Mouse (Mus musculus) liver, embryonic 15.5 days (tissue): ENCODE measurements at regions not wholly inside any gene's neighbourhood (a gene's known extent, or its start where the extent isn't known, plus 50 kb on each side); places are given as distances from the start of the nearest gene placed in this dataset.

Experiments used
- ATAC-seq: fragments of 200-750 bp; cut with Nextera tagmentation; 2 replicates; pipeline ENCODE4 v1.8.0; 2017; ENCODE audit warnings: moderate number of reproducible peaks, mild to moderate bottlenecking, moderate library complexity; ENCODE audit not compliant: insufficient read depth
- H3K27ac ChIP-seq: fragments of 300-500 bp; sonication (generic); replicated peaks from 2 replicates; pipeline ENCODE4 v1.5.1; 2015; ENCODE audit warnings: mild to moderate bottlenecking, inconsistent platforms
- H3K27me3 ChIP-seq: fragments of 300-500 bp; sonication (generic); 2 replicates; pipeline ENCODE4 v1.6.1; 2015; ENCODE audit warnings: mild to moderate bottlenecking, inconsistent platforms
- H3K36me3 ChIP-seq: fragments of 300-500 bp; sonication (generic); replicated peaks from 2 replicates; pipeline ENCODE4 v1.6.1; 2015; ENCODE audit warnings: moderate library complexity, mild to moderate bottlenecking, inconsistent platforms
- H3K4me1 ChIP-seq: fragments of 300-500 bp; sonication (generic); replicated peaks from 2 replicates; pipeline ENCODE4 v1.6.1; 2015; ENCODE audit warnings: inconsistent platforms
- H3K4me2 ChIP-seq: fragments of 300-500 bp; sonication (generic); 2 replicates; pipeline ENCODE4 v1.6.1; 2015; ENCODE audit warnings: moderate library complexity, mild to moderate bottlenecking, inconsistent platforms
- H3K4me3 ChIP-seq: fragments of 300-500 bp; sonication (generic); replicated peaks from 2 replicates; pipeline ENCODE4 v1.5.1; 2015; ENCODE audit warnings: mild to moderate bottlenecking, inconsistent platforms
- H3K9ac ChIP-seq: fragments of 300-500 bp; sonication (generic); 2 replicates; pipeline ENCODE4 v1.6.1; 2015; ENCODE audit warnings: moderate library complexity, mild to moderate bottlenecking, inconsistent platforms
- H3K9me3 ChIP-seq: fragments of 300-500 bp; sonication (generic); replicated peaks from 2 replicates; pipeline ENCODE4 v1.6.1; 2016; ENCODE audit warnings: inconsistent platforms
- WGBS: fragments of 180-500 bp; shearing (Covaris S2); methylation state at CpG from one replicate; pipeline ENCODE4 v1.1.7; 2015; ENCODE audit warnings: mixed read lengths; ENCODE audit not compliant: insufficient replicate concordance; 5-methylcytosine and 5-hydroxymethylcytosine counted together

DNA sequence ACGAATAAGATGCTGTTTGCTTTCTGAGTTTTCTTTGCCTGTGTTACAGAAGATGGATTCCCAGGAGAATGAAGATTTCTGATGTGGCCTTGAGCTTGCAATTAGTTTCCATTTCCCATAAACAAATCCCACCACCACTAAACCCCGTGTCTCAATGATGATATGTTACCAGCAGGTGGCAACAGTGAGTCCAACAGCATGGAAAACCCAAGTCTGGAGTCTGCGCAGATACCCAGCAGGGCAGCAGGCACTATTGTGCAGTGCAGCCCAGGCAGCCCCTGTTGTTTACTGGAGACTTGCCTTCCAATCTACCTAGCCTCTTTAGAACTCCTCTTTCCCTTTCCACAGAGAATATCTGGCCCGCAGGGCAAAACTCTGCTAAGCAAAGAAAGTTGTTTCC lies 62.7 kb downstream of the Bmp2 start:
- Histone ChIP-seq H3K4me1 (no peaks in the 10 kb centered on the region), H3K9me3 (no peaks in the 10 kb centered on the region), H3K4me3 (no peak overlapping the region), H3K9ac (no peak overlapping the region), H3K36me3 (no peaks in the 10 kb centered on the region), H3K4me2 (no peak overlapping the region), H3K27ac (no peak overlapping the region), H3K27me3 (peaks cover 26% of the 10 kb centered on the region)
- 31% methylated on average over 4 of the region's 4 CpGs for WGBS
- no peak for ATAC-seq

DNA sequence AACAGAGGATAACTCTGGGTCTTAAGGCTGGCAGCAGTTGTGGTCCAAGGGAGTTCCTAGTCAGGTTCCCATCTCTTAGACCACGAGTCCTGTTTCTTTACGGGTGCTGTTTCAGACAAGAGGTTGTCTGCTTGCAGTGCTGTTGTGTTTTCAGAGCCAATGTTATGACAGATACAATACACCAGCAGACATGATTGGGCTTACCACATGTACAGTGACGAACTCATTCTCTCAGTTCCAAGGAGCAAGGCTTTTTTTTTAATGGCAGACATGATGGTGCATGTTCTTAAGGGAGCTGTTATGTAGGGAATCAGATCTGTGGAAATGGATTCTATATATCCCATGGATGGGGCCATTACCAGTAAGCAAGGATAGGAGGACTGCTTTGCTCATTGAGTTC lies 63.3 kb downstream of the Bmp2 start:
- H3K27me3 ChIP-seq: peaks cover 26% of the 10 kb centered on the region
- H3K9ac ChIP-seq: no peak overlapping the region
- no peaks in the 10 kb centered on the region for H3K4me1 ChIP-seq
- ATAC-seq: no peak
- no peaks in the 10 kb centered on the region for H3K36me3 ChIP-seq
- H3K4me3 ChIP-seq: no peak overlapping the region
- H3K27ac ChIP-seq: no peak overlapping the region
- WGBS: 50% methylated on average over 3 of the region's 3 CpGs
- H3K9me3 ChIP-seq: no peaks in the 10 kb centered on the region
- no peak overlapping the region for H3K4me2 ChIP-seq

DNA sequence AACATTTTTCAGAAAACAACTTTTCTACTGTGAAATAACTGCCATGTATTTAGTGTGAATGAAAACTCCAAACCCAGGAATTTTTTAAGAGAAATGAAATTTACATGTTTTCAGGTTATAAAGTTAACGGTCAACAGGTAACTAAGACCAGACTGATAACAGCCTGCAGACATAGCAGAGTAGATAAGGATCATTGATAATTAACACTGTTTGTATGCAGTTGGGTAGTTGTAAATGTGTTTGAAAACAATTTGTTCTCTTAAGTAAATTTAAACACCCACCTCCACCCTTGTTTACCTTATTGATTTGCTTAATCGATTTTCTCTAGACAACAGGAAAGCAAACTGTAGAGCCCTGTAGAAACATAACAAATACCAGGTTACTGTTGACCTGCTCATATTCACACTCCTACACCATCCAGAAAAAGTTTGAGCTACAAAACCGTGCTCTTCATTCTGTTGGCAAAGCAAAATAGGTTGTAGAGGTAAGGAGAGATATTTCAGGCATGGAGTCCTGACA lies 65.4 kb downstream of the Bmp2 start:
- Histone ChIP-seq H3K36me3 (no peaks in the 10 kb centered on the region), H3K9ac (no peak overlapping the region), H3K4me1 (no peaks in the 10 kb centered on the region), H3K27ac (no peak overlapping the region), H3K4me3 (no peak overlapping the region), H3K27me3 (peaks cover 36% of the 10 kb centered on the region), H3K9me3 (no peaks in the 10 kb centered on the region), H3K4me2 (no peak overlapping the region)
- no peak for ATAC-seq
- 41% methylated on average over 3 of the region's 3 CpGs for WGBS

DNA sequence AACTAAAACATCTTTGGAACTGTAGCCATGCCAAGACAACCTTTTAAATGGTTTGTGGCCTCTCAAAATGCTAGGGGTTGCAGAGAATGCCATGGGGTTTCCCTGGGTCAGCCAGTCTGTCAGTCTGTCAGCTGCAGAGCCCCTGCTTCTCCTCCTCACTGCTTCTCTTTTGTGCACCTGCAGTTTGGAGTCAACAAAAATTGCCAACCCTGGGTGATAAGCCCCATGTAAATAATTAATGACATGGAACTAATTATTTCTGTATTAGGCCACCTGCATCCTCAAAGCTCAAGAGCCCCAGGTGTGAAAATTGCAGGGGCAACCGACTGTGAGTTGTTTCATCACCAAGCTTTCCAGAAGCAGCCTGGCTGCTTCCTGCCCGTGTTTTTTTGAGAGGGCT lies 70.6 kb downstream of the Bmp2 start:
- Histone ChIP-seq H3K4me2 (no peak overlapping the region), H3K9me3 (no peaks in the 10 kb centered on the region), H3K4me3 (no peak overlapping the region), H3K27me3 (peaks cover 30% of the 10 kb centered on the region), H3K36me3 (no peaks in the 10 kb centered on the region), H3K4me1 (no peaks in the 10 kb centered on the region), H3K9ac (no peak overlapping the region), H3K27ac (no peak overlapping the region)
- WGBS: 25% methylated on average over 2 of the region's 2 CpGs
- no peak for ATAC-seq

DNA sequence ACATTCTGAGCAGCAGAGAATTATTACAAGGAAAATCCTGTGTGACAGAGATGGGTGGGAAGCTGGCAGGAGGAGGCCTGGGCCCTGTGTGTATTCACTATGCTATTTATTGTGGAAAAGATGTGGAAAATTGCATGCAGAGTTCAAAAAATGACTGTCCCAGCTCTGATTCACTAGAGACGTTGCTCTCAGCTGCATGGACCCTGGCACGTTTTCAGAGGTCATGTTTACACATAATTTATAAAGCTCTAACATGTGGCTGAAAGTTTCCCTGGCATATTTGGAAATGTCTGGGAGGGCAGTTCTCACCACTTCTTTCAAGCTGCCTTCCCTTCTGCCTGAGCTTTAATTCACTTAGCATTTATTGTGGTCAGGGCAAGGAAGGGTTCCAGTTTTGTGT lies 73.6 kb downstream of the Bmp2 start:
- Histone ChIP-seq H3K9ac (no peak overlapping the region), H3K4me3 (no peak overlapping the region), H3K9me3 (no peaks in the 10 kb centered on the region), H3K36me3 (no peaks in the 10 kb centered on the region), H3K27ac (no peak overlapping the region), H3K4me1 (no peaks in the 10 kb centered on the region), H3K4me2 (no peak overlapping the region), H3K27me3 (peaks cover 31% of the 10 kb centered on the region)
- no peak for ATAC-seq
- WGBS: 42% methylated on average over 2 of the region's 2 CpGs

DNA sequence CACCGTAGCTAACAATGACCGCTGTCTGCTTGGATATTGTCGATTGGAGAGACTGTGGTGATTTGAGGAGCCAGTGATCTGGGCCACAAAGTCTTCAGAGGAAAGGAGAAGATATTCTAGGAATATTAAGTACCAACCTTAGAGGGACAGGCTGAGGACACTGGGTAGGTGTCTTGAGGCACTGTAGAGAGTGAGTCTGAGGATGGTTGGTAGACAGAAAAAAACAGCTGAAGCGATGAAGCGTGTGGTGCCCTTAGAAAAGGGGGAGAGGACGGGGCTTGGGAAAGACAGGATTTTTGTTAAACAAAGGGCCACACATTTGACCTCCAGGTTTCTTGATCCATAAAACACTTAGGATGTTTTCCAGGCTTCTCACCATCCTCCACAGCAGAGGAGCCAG lies 76.9 kb downstream of the Bmp2 start:
- Histone ChIP-seq H3K27me3 (peaks cover 20% of the 10 kb centered on the region; the same call in 1 of the 2 replicates), H3K9ac (no peak overlapping the region), H3K9me3 (no peaks in the 10 kb centered on the region), H3K4me2 (no peak overlapping the region), H3K27ac (no peak overlapping the region), H3K36me3 (no peaks in the 10 kb centered on the region), H3K4me1 (no peaks in the 10 kb centered on the region), H3K4me3 (no peak overlapping the region)
- no peak for ATAC-seq
- WGBS: 70% methylated on average over 6 of the region's 6 CpGs

DNA sequence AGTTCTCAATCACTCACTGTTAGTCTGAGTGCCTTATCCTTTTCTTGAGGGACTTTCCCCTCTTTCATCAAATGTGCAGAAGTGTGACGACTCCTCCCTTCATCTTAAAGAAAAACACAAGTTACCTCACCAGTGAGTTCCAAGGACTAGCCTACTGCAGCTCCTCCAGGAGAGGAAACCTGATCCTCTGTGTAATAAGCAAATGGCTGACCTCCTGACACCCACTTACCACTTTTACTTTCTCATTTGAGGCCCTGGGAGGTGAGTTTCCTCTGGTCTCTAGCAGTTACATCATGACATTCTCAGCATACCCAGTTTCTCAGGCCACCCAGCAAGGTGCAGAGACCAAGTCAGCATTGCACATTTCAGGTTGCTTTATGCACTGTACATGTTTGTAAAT lies 83.5 kb downstream of the Bmp2 start:
- no peak overlapping the region for H3K27ac ChIP-seq
- 18% methylated on average over 1 of the region's 1 CpGs for WGBS
- H3K27me3 ChIP-seq: peaks cover 3% of the 10 kb centered on the region; the same call in 1 of the 2 replicates
- H3K4me3 ChIP-seq: no peak overlapping the region
- no peak overlapping the region for H3K4me2 ChIP-seq
- no peak for ATAC-seq
- H3K36me3 ChIP-seq: no peaks in the 10 kb centered on the region
- no peak overlapping the region for H3K9ac ChIP-seq
- H3K9me3 ChIP-seq: no peaks in the 10 kb centered on the region
- H3K4me1 ChIP-seq: no peaks in the 10 kb centered on the region

DNA sequence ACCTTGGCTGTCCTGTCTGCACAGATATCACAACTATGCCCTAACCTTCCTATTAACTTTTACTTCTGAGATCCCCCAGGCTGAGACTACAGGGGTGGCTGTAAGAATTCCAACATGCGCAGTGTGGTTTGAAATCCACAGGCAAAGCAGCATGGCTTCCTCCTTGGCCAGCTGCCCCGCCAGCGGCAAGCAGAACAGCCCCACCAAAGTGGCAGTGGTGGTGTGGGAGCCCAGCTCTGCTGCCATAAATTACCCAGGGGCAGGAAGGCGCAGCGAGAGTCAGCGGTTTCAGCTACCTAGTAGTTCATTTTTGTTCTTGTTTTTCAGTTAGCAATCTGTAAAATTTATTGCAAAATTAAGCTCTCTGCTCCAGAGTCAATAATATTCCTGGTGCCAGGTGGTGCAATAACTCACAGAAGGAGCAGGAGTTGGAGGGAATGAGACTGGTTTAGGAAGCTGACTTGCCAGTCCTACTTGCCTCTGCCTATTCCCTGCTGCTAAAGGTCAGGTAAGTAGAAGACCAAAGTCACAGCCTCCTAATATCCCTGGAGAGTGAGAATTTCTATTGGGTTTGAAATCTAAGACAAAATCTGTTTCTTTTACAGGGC lies 98.0 kb downstream of the Bmp2 start:
- Histone ChIP-seq H3K27me3 (no peaks in the 10 kb centered on the region), H3K9ac (no peak overlapping the region), H3K9me3 (no peaks in the 10 kb centered on the region), H3K27ac (no peak overlapping the region), H3K4me1 (no peaks in the 10 kb centered on the region), H3K4me2 (no peak overlapping the region), H3K36me3 (no peaks in the 10 kb centered on the region), H3K4me3 (no peak overlapping the region)
- WGBS: 43% methylated on average over 6 of the region's 6 CpGs
- ATAC-seq: no peak

DNA sequence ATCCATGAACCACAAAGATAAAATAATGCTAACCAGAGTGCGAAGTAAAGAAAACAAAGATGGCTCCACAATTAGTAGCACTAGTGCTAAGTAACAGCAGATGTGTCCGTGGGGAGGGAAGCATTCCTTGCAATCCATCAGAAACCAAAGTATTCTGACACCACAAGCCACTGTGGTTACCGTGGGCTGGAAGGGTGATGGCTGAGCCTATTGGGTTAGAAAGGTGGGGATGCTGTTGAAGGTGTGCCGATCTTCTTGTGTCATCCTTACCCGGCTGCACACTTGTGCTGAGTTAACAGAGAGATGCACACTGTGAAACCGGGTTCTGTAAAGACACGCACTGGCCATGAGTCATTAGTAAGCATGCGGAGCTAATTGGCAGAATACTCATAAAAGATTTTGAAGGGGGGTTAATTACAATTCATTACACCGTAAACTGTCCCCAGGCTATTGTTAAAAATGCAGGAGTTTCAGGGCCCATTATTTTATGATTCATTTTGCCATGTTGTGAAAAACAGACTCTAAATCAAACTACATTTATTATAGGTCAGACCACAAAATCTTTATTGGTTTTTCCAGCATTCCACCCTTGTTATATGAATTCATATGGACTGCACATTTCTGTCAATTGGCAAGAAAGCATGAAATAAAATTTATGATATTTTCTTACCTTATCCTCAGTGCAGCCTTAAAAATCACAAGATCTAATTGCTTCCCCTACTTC lies 114.5 kb downstream of the Bmp2 start:
- no peak overlapping the region for H3K9ac ChIP-seq
- H3K36me3 ChIP-seq: no peaks in the 10 kb centered on the region
- no peak overlapping the region for H3K27ac ChIP-seq
- H3K27me3 ChIP-seq: no peaks in the 10 kb centered on the region
- no peak overlapping the region for H3K4me2 ChIP-seq
- ATAC-seq: no peak
- no peak overlapping the region for H3K4me3 ChIP-seq
- no peaks in the 10 kb centered on the region for H3K4me1 ChIP-seq
- no peaks in the 10 kb centered on the region for H3K9me3 ChIP-seq
- 69% methylated on average over 9 of the region's 9 CpGs for WGBS

DNA sequence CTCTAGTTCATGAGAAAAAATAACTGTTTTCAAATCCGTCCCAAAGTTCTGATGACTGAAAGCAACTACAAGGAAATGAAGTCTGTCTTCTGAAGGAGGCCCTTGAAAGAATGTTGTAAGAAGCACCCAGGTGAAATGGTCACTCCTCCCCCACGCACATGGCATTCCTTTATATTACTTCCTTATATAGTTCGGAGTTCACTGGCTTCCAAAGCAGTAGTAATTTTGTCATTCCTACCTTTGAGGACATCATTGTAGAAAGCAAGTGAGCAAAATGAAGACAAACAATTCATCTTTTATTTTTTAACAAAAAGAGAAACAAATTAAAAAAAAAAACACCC lies 115.1 kb downstream of the Bmp2 start:
- no peak for ATAC-seq
- H3K36me3 ChIP-seq: no peaks in the 10 kb centered on the region
- H3K27me3 ChIP-seq: no peaks in the 10 kb centered on the region
- H3K4me3 ChIP-seq: no peak overlapping the region
- H3K9me3 ChIP-seq: no peaks in the 10 kb centered on the region
- no peak overlapping the region for H3K4me2 ChIP-seq
- no peak overlapping the region for H3K27ac ChIP-seq
- no peak overlapping the region for H3K9ac ChIP-seq
- no peaks in the 10 kb centered on the region for H3K4me1 ChIP-seq
- WGBS: 56% methylated on average over 3 of the region's 3 CpGs

DNA sequence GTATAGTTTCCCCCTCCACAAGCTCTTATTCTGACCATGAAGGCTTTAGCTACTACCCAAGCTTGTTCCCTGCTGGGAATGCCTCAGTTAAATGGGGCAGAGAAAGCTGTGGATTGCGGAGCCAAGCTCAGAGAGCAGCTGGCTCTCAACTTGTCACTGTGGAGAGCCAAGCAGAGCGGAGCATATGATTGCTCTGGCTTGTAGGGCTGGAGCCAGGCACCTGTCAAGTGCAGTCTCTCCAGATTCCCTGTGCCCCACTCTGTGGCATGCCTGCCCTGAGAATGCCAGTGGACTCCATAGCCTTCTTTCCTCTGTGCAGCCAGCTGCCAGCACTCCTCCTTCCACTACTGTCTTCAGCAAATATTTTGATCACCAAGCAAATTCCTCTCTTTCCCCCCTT lies 117.9 kb downstream of the Bmp2 start:
- Histone ChIP-seq H3K9ac (no peak overlapping the region), H3K36me3 (no peaks in the 10 kb centered on the region), H3K27ac (no peak overlapping the region), H3K4me2 (no peak overlapping the region), H3K4me1 (no peaks in the 10 kb centered on the region), H3K27me3 (no peaks in the 10 kb centered on the region), H3K4me3 (no peak overlapping the region), H3K9me3 (no peaks in the 10 kb centered on the region)
- 50% methylated on average over 2 of the region's 2 CpGs for WGBS
- no peak for ATAC-seq

DNA sequence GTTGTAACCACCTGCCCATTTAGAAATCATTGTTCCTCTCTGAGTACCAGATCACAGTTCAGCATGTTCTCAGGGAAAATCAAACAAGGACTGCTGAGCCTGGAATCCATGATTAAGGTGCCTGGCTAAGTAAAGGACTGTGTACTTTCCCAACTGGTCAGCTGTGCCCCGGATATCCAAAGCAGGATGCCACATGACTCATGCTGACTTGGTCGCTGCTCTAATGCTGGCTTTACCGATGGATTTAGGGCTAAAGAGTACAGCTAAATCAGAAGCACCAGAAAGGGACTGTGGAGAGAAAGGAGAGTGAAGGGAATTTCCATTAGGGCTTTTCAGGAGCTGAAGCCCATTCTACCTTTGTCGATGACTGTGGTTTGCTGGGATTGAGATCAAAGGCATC lies 119.6 kb downstream of the Bmp2 start:
- H3K36me3 ChIP-seq: no peaks in the 10 kb centered on the region
- 55% methylated on average over 4 of the region's 4 CpGs for WGBS
- no peak for ATAC-seq
- no peak overlapping the region for H3K4me3 ChIP-seq
- H3K4me1 ChIP-seq: no peaks in the 10 kb centered on the region
- H3K9ac ChIP-seq: no peak overlapping the region
- no peak overlapping the region for H3K27ac ChIP-seq
- H3K9me3 ChIP-seq: no peaks in the 10 kb centered on the region
- no peaks in the 10 kb centered on the region for H3K27me3 ChIP-seq
- no peak overlapping the region for H3K4me2 ChIP-seq
